Mouse (Mus musculus) lung, postnatal 36 days (tissue): Measurements from ENCODE around the gene Zcwpw1.

ENCODE experiments used
- DNase-seq: peaks from one replicate; pipeline ENCODE4 v3.0.0; 2022; ENCODE audit warnings: mixed read lengths

Zcwpw1 gene

DNA sequence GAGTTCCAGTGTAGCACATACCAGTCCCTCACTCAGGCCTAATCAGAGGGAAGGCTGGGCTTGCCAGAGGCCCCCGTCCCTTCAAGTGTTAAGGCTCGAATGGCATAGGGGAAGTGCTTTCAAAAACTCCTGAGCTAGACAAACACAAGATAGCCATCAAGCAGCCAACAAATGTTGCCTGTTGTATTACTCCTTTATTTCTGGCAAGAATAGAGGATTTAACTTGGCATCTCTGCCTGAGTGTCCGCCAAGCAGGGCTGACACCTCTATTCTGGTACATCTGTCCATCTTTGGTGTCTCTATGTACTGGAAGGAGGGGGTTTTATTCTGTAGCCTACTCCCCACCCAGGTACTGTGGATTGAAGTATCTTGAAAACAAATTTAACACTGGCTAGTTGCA lies 31.5 kb upstream of the Zcwpw1 start:
- no peak for DNase-seq

DNA sequence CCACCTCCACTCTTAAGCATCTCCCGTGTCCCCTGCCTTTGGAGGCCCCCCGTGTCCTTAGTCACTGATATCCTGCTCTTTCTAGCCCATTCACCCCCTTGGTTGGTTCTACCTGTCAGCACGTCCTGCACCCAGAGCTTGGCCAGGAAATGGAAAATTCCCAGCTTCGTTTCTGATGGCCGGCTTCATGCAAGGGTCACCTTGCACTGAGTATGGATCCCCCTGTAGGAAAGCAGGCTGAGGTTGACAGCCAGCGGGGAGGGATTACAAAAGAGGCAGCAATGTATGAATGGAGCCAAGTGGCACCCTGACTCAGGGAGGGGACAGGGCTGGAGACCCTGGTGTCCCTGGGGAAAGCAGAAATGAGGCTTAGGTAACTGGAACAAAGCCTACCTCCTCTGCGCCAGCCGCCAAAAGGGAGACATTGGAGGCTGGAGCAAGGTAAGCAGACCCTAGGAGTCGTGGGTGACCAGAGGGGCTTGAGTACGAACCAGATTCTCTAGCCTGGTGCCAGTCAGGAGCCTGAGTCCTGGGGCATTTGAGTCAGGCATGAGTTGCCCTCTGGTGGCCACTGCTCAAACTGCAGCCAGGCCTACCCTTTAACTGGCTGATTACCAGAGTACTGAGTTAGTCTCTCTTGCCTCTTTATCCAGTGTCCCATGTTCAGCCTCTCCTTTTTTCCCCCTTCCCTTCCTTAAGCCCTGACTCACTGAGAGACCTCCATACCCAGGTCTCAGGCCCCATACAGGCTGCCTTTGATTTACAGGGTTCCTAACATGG lies 30.5 kb upstream of the Zcwpw1 start:
- peak; percentile 96 for DNase-seq

DNA sequence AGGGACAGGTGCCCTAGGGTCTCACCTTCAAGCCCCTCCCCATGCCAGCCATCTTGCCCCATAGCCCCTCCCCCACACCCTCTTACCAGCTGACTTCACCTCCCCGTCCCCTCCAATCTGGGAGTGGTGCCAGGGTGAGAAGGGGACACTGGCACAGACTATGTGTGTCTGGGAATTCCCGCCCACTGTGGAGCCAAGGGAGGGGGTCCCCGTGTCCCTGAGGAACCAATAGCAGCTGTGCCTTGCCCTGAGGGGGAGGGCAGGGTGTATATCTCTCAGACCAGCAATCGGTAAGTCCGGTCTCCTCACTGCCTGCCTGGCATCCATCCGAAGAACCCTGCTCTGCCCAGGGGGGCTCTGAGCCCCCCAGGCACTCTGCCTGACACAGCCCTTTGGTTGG lies 29.7 kb upstream of the Zcwpw1 start:
- no peak for DNase-seq

DNA sequence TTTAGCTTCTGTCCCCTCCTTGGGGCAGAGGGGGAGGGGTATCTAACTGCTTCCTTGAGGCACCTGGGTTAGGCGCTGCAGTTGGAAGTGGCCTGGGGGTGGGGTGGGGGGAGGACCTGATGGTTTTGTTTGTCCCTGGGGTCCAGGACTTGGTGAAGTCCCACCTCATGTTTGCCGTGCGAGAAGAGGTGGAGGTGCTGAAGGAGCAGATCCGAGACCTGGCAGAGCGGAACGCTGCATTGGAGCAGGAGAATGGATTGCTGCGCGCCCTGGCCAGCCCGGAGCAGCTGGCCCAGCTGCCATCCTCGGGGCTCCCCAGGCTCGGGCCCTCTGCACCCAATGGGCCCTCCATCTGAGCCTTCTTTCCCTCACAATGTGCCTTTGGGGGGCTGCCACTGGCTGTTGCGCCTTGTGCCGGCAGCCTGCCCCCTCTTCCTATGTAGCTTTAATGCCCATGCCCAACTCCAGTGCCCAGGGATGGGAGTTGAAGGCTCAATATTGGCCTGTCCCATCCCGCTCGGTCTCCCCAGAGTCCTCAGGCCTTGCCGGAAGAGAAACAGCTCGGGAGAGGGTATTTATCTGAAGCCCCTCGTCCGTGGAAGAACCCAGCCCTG lies 28.6 kb upstream of the Zcwpw1 start:
- no peak for DNase-seq

DNA sequence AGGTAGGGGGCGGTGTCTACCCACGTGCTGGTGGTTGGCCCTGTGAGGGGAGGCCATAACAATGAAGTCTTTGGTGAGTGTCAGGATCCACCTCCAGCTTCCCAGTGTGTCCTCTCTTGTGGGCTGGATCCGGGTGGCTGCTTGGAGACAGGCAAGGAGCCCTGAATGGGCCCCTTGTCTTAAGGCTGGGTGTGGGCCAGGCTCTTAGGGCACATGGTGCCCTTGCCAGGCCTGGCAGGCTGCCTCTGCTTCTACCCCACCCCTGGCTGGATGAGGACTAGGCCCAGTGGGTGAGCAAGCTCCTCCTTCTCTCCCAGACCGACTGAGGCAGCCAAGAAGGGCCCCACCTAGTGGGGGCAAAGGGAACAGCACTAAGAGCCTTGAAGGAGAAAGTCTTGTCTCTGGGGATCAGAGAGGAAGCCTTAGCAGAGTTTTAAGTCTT lies 27.6 kb upstream of the Zcwpw1 start:
- peak; percentile 92 for DNase-seq

DNA sequence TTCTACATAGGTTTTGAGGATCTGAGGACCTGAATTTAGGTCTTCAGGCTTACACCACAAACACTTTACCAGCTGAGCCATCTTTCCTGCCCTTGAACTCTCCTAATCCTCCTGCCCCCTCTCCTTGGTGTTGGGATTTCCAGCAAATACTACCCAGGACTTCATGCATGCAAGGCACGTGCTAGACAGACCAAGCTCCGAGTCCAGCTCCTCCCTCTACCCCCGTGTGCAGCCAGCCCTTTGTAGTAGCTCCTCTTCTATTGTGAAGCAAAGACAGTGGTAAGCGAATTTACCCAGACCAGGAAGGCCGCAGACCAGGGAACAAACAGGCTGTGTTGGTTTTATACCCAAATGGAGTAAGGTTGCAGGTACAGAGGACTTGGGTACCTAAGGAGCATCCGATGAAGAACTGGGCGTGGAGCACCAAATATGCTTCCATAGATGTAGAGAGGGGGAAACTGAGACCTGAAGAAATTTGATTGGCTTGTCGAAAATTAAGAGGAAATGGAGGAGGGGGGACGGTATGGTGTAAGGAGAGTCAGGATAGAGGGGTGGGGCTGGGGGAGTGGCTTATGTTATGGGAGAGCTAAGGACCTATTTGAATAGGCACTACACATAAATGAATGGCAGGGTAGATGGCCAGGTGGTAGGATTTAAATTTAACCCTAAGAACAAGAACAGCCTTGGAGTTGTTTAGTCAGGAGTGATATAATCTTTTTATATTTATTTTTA lies 22.8 kb upstream of the Zcwpw1 start:
- no peak for DNase-seq

DNA sequence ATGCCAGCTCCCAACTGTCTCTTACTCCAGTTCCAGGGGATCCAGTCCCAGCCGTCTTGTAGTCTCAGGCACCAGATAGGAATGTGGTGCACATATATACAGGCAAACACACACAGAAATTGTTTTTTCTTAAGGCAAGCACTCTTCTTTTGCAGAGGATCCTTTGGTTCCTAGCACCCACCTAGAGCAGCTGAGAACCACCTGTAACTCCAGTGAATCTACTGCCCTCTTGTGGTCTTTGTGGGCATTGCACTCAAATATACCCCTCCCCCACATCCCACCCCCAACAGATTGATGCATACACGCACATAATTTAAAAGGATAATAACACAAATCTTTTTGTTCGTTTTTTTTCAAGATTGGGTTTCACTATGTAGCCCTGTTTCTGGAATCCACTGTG lies 21.3 kb upstream of the Zcwpw1 start:
- no peak for DNase-seq

DNA sequence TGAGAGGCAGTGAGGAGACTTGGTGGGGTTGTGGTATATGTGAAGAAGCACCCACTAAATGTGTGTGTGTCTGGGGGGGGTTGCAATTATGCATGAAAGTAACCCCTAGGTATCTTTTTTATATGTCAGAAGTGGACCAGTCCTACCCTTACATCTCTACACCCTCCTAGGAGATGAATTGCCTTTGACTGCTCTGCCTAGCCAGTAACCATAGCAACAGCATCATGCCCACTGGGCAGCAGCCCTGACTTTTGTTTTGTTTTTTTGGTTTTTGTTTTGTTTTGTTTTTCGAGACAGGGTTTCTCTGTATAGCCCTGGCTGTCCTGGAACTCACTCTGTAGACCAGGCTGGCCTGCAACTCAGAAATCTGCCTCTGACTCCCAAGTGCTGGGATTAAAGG lies 19.1 kb upstream of the Zcwpw1 start:
- DNase-seq, result no peak

DNA sequence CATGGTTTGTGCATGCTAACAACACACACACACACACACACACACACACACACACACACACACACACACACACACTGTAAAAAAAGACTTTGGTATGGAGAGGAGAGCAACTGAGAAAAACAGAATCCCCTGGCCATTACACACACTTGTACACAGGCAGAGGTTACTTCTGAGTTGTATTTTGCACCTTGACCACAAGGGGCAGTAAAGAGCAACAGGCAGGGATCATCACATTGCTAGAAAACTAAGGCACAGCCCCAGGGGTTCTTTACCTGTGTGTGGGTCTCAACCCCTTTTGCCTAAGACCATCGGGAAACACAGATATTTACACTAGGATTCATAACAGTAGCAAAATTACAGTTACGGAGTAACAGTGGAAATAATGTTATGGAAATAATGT lies 16.9 kb upstream of the Zcwpw1 start:
- DNase-seq, result peak; percentile 48

DNA sequence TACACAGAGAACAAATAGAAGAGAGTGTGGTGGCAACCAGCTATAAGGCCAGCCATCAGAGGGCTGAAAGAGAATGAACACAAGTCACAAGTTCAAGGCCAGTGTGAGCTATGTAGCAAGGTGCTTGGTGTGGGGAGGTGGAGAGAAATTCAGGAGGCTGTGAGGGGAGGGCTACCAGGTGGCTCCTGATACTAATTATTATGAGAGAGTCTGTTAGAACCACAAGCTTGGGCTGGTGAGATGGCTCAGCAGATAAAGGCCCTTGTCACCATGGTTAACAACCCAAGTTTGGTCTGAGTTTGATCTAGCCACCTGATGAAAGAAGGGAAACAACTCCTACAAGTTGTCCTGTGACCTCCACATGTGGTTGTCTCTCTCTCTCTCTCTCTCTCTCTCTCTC lies 14.8 kb upstream of the Zcwpw1 start:
- DNase-seq, result no peak

DNA sequence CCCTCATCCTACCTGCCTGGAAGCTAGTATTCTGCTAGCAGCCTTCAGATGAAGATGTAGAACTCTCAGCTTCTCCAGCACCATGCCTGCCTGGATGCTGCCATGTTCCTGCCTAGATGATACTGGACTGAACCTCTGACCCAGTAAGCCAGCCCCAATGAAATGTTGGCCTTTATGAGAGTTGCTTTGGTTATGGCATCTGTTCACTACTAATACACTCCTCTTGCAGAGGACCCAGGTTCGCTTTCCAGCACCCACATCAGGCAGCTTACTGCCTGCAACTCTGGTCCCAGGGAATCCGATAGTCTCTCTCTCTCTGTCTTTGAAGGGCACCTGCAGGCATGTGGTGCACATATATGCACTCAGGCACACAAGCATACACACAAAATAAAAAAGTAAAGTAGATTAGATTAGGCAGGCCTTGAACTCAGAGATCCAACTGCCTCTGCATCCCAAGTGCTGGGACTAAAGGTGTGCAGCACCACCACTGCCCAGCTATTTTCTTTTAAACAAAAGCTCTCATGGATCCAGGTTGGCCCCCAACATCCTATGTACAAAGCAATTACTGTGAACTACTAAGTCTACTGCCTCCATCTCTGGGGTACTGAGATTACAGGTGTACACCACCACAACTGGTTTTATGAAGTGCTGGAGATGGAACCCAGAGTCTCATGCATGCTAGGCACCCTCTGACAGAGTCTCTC lies 11.9 kb upstream of the Zcwpw1 start:
- DNase-seq, result no peak

DNA sequence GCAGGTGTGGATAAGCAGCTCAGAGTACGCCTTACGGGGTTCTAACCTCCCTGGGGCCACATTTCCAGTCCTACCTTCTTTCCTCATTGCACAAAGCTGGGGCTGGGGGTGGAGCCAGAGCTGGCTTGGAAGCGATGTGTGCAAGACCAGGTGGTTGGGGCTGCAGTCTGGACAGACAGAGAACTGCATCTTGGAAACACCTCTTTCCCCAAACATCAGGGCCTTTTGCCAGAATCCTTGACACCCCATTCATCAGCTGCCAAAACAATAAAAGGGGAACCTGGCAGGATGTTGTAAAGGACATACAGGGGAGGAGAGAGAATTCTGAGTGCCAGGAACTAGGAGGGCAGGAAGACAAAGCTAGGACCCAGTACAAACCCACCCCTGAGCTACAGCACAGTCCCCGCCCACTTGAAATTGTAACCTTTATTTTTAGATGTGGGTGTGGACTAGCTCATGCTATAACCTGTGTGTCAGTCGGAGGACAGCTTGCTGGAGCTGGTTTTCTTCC lies 11.1 kb upstream of the Zcwpw1 start:
- peak; percentile 48 for DNase-seq

DNA sequence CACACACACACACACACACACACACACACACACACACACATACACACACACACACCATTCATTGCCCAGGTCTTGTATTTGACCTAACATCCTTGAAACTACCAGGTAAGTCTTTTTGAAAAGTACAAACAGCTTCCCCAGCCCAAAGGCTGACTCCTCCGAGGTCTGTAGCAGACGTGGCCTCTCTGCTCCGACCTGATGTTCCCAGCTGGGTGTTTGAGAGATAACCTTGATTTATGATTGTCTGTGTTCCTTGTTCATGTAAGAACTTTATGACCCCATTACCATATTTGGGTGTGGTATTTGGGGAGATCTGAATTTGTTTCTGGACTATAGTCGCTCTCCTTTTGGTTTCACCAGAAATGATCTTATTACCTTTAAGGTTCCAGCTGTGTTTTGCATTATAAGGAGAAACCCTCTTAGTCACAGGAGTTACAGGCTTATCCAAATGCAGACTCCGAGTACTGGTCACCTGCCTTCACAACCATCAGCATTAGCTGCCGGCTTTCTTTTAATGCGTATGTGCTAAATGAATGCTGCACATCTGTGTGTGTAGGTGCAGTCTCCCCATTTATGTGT lies 10.2 kb upstream of the Zcwpw1 start:
- no peak for DNase-seq

DNA sequence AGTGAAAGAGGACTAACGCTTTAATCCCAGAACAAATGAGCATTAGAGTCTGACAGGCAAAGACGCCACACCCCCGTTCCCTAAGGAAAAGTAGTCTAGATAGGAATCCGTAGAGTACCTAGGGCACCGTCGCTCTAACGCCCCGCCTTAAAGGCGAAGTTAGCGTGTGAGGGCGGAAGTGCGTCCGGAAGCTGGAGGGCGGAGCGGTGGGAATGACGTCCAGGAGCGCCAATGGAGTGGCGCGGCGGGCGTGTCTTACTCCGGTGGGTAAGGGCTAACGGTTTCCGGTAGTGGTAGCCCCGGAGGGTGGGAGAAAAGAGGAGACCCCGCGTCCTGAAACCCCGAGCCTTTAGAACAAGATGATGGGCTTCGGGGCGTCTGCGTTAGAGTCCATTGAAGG lies 9.0 kb upstream of the Zcwpw1 start, which contains the start of gene Ppp1r35:
Gene Ppp1r35, plus strand, starts transcription at position 215 of the 400 bp plus-strand sequence.
- DNase-seq, result peak; percentile 98

DNA sequence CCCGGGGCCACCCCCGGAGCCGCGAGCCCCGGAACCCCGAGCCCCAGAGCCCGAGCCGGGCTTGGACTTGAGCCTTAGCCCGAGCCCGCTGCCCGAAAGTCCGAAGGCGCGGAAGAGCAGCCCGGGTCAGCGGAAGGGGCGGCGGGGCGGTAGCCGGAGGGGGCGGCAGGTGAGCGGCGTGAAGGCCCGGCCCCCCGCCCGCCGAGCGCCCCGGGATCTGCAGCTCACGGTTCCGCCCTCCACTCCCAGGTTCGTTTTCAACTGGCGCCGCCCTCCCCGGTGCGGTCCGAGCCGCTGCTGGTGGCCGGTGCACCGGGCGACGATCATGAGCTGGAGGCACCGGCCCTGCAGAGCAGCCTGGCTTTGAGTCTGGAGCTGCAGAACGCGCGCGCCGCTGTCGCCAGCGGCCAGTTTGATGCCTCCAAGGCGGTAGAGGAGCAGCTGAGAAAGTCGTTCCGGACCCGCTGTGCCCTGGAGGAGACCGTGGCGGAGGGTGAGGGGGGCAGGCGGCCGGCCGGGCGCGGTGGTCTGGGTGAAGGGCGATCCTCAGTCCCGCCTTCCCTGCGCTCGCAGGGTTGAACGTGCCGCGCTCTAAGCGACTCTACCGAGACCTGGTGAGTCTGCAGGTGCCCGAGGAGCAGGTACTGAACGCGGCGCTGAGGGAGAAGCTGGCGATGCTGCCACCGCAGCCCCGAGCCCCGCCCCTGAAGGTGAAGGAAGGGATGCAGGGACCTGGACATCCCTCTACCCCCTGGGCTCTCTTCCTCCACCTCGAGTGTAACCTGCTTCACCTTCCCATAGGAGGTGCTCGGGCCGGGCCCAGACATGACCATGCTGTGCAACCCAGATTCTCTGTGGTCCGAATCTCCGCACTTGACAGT lies 8.3 kb upstream of the Zcwpw1 start:
- DNase-seq, result peak; percentile 39

DNA sequence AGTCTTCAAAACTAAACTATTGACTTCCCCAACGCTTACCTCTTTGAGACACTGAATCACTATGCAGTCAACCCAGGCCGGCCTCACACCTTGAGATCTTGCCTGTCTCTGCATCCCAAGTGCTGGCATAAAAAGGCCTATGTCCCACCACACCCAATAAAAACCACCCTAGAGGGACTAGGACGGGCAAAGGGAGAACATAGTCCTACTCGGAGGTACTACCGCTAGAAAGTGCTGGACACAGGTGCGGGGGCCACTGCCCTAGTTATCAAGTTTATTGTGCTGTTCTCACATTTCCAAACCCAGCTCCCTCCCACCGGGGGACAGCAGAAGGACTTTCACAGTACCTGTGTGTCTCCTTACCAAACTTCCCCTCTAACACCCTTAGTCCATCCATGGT lies 5.9 kb upstream of the Zcwpw1 start:
- DNase-seq, result no peak

DNA sequence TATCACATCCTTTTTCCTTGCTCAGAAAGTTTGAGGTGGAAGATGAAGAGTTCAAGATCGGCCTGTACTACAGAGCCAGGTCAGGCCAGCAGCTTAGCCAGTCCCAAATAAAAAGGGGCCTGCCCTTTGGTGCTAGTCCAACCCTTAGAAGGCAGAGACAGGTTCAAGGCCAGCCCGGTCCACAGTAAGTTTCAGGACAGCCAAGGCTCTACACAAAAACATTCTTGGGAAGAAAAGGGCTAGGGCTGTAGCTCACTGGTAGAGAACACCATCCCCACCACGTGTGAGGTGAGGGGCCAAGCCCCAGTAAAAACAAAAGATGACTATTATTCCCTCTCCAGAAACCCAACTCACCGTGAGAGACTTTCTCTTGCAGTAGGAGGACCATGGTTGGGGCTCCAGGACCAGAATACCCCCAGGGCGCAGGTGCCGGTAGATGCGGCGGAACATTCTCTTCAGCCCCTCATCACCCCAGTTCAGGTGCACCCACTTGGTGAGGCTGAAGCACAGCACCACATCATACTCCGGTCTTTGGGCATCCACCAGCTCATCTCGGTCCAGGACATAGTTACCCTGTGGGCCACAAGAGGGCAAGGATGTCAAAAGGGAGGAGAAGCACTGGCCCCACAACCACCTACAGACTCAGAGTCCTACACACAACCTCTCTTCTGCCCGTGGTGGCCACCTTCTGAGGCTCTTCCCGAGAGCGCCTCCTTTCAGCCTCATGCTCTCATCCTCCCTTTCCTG lies 4.6 kb upstream of the Zcwpw1 start:
- no peak for DNase-seq

DNA sequence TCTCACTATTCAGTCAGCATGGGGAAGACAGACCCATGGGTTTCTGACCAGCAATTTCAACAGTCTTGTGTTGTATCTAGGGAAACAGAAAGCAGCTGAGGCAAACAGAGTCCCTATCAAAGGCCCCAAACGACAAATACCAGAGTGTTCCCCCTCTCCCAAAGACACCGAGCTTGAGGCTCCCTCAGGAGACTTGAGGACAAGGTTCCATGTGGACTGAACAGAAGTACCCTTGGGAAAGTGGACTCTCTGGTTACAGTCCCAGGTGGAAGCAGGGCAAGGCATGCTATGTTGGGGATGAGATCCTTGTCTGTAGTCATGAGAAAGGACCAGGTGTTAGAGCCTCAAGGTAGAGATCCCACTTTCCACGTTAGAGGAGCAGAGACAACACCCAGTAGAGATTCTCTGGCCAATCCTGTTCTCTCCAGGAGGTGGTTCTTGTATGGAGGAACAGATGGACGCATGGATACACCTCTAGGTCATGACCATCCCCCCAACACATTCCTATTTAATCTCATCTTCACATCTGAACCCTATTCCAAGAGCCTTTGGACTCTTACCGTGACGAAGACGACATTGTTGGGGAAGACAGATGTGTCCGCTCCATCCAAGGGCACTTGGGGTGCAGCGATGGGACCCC lies 3.6 kb upstream of the Zcwpw1 start:
- no peak for DNase-seq

DNA sequence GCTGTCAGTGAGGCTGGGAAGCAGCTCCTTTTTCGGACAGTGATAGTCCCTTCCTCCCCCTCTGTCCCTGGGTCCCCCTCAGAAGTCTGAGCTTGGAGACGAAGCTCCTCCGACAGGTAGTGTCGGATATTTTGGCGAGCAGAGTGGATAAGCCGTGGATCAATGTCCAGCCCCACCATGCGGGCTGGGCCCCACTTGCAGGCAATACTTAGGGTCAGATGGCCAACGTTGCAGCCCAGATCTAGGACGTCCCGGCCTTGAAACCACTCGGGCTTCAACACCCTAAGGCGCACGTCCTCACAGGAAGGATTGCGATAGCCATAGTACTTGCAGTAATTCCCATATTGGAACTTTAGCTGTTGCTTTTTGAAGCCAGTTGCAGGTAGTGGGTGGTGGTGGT lies 3.1 kb upstream of the Zcwpw1 start:
- DNase-seq, result no peak
